Mouse (Mus musculus): Measurements from ENCODE around the gene Arpc1b. TPM values are rescaled to one million over a fixed set of nuclear protein-coding genes. Genes with fewer than 3 reads are reported as not detected.
"Not testable (repeated sequence)": the region's sequence is repeated elsewhere in the genome, so short reads cannot be mapped to it uniquely, and the experiment has no call there.

Gene Arpc1b
- polyA plus RNA-seq, 1 experiment from 2014 or later, result 101 TPM

- WGBS, result 87% methylated on average over 3 of the region's 6 CpGs
- H3K4me2 ChIP-seq (ENCODE audit: low read depth, severe bottlenecking); DNase-seq (ENCODE audit: low spot score); ATAC-seq (ENCODE audit: insufficient number of reproducible peaks, low FRiP score, low TSS enrichment, low read depth); H3K4me1 ChIP-seq (ENCODE audit: control insufficient read depth, insufficient read depth, low read length); H3K27me3 ChIP-seq (ENCODE audit: control insufficient read depth, insufficient read depth, low read length); H3K27ac ChIP-seq (replicated peaks; ENCODE audit: low read depth, low read length); H3K4me3 ChIP-seq (ENCODE audit: low read depth, low read length); H3K9me3 ChIP-seq (ENCODE audit: control insufficient read depth, low read length); H3K9ac ChIP-seq (ENCODE audit: low read length): not testable (repeated sequence)
- H3K36me3 ChIP-seq (ENCODE audit: control insufficient read depth, insufficient read depth, low read length), result peaks cover 57% of the 10 kb centered on the region
Observed at GRCm38 (mm10) chr5:145129773-145130172, 15.8 kb downstream of the Arpc1b start.

- 93% methylated on average over 11 of the region's 11 CpGs for WGBS
- Histone ChIP-seq H3K9me3 (ENCODE audit: control insufficient read depth, low read length) (no peaks in the 10 kb centered on the region), H3K4me2 (ENCODE audit: low read depth, severe bottlenecking) (no peak overlapping the region), H3K36me3 (ENCODE audit: control insufficient read depth, insufficient read depth, low read length) (peaks cover 58% of the 10 kb centered on the region), H3K4me3 (ENCODE audit: low read depth, low read length) (no peak overlapping the region), H3K27me3 (ENCODE audit: control insufficient read depth, insufficient read depth, low read length) (no peaks in the 10 kb centered on the region), H3K4me1 (ENCODE audit: control insufficient read depth, insufficient read depth, low read length) (no peaks in the 10 kb centered on the region), H3K27ac (replicated peaks; ENCODE audit: low read depth, low read length) (no peak overlapping the region), H3K9ac (ENCODE audit: low read length) (no peak overlapping the region)
- ATAC-seq (ENCODE audit: insufficient number of reproducible peaks, low FRiP score, low TSS enrichment, low read depth) (no peak), DNase-seq (ENCODE audit: low spot score) (no peak)
Observed at GRCm38 (mm10) chr5:145130191-145130590, 16.2 kb downstream of the Arpc1b start.

GRCm38 (mm10) chr5:145130995-145131394 is 17.0 kb downstream of the Arpc1b start:
- Histone ChIP-seq H3K4me3 (ENCODE audit: low read depth, low read length) (no peak overlapping the region), H3K27me3 (ENCODE audit: control insufficient read depth, insufficient read depth, low read length) (no peaks in the 10 kb centered on the region), H3K27ac (replicated peaks; ENCODE audit: low read depth, low read length) (no peak overlapping the region), H3K4me1 (ENCODE audit: control insufficient read depth, insufficient read depth, low read length) (no peaks in the 10 kb centered on the region), H3K36me3 (ENCODE audit: control insufficient read depth, insufficient read depth, low read length) (peaks cover 58% of the 10 kb centered on the region), H3K9me3 (ENCODE audit: control insufficient read depth, low read length) (no peaks in the 10 kb centered on the region), H3K4me2 (ENCODE audit: low read depth, severe bottlenecking) (no peak overlapping the region), H3K9ac (ENCODE audit: low read length) (no peak overlapping the region)
- WGBS, result 90% methylated on average over 3 of the region's 3 CpGs
- ATAC-seq (ENCODE audit: insufficient number of reproducible peaks, low FRiP score, low TSS enrichment, low read depth) (no peak), DNase-seq (ENCODE audit: low spot score) (no peak)

GRCm38 (mm10) chr5:145133275-145133674 is 19.3 kb downstream of the Arpc1b start:
- DNase-seq (ENCODE audit: low spot score); H3K9ac ChIP-seq (ENCODE audit: low read length); ATAC-seq (ENCODE audit: insufficient number of reproducible peaks, low FRiP score, low TSS enrichment, low read depth); H3K4me1 ChIP-seq (ENCODE audit: control insufficient read depth, insufficient read depth, low read length); H3K9me3 ChIP-seq (ENCODE audit: control insufficient read depth, low read length); H3K27ac ChIP-seq (replicated peaks; ENCODE audit: low read depth, low read length); H3K4me2 ChIP-seq (ENCODE audit: low read depth, severe bottlenecking); H3K4me3 ChIP-seq (ENCODE audit: low read depth, low read length); H3K27me3 ChIP-seq (ENCODE audit: control insufficient read depth, insufficient read depth, low read length): not testable (repeated sequence)
- H3K36me3 ChIP-seq (ENCODE audit: control insufficient read depth, insufficient read depth, low read length), result peaks cover 51% of the 10 kb centered on the region
- 89% methylated on average over 6 of the region's 6 CpGs for WGBS

- Histone ChIP-seq H3K9me3 (ENCODE audit: control insufficient read depth, low read length) (no peaks in the 10 kb centered on the region), H3K4me2 (ENCODE audit: low read depth, severe bottlenecking) (peak overlapping the region; percentile 63), H3K27ac (replicated peaks; ENCODE audit: low read depth, low read length) (no peak overlapping the region), H3K4me1 (ENCODE audit: control insufficient read depth, insufficient read depth, low read length) (0 out of 2 replicates have a peak, but pooled peaks cover 4% of the 10 kb centered on the region), H3K27me3 (ENCODE audit: control insufficient read depth, insufficient read depth, low read length) (no peaks in the 10 kb centered on the region), H3K9ac (ENCODE audit: low read length) (peak overlapping the region; percentile 91), H3K36me3 (ENCODE audit: control insufficient read depth, insufficient read depth, low read length) (peaks cover 16% of the 10 kb centered on the region), H3K4me3 (ENCODE audit: low read depth, low read length) (peak overlapping the region; percentile 97)
- 16% methylated on average over 6 of the region's 6 CpGs for WGBS
- no peak for DNase-seq (ENCODE audit: low spot score)
- no peak for ATAC-seq (ENCODE audit: insufficient number of reproducible peaks, low FRiP score, low TSS enrichment, low read depth)
Observed at GRCm38 (mm10) chr5:145138836-145139235, 24.8 kb downstream of the Arpc1b start.

GRCm38 (mm10) chr5:145139571-145140519 is 25.8 kb downstream of the Arpc1b start, which contains the start of the genes Pdap1 and Bud31:
Gene Pdap1 (minus strand): TSS chr5:145140238.
Gene Bud31 (plus strand): TSS chr5:145140362.
- Histone ChIP-seq H3K36me3 (ENCODE audit: control insufficient read depth, insufficient read depth, low read length) (peaks cover 10% of the 10 kb centered on the region), H3K4me3 (ENCODE audit: low read depth, low read length) (peak within 1 kb of the TSS; percentile 97), H3K9me3 (ENCODE audit: control insufficient read depth, low read length) (no peaks in the 10 kb centered on the region), H3K9ac (ENCODE audit: low read length) (peak within 1 kb of the TSS; percentile 91), H3K4me2 (ENCODE audit: low read depth, severe bottlenecking) (peak within 1 kb of the TSS; percentile 63), H3K4me1 (ENCODE audit: control insufficient read depth, insufficient read depth, low read length) (0 out of 2 replicates have a peak, but pooled peaks cover 4% of the 10 kb centered on the region), H3K27ac (replicated peaks; ENCODE audit: low read depth, low read length) (peak within 1 kb of the TSS; percentile 26), H3K27me3 (ENCODE audit: control insufficient read depth, insufficient read depth, low read length) (no peaks in the 10 kb centered on the region)
- WGBS, result under 1% methylated on average over 84 of the region's 84 CpGs
- ATAC-seq (ENCODE audit: insufficient number of reproducible peaks, low FRiP score, low TSS enrichment, low read depth) (peak; percentile 93), DNase-seq (ENCODE audit: low spot score) (peak; percentile 96)

- Histone ChIP-seq H3K9me3 (ENCODE audit: control insufficient read depth, low read length) (no peaks in the 10 kb centered on the region), H3K9ac (ENCODE audit: low read length) (peak overlapping the region; percentile 91), H3K27me3 (ENCODE audit: control insufficient read depth, insufficient read depth, low read length) (no peaks in the 10 kb centered on the region), H3K36me3 (ENCODE audit: control insufficient read depth, insufficient read depth, low read length) (peaks cover 16% of the 10 kb centered on the region), H3K4me1 (ENCODE audit: control insufficient read depth, insufficient read depth, low read length) (0 out of 2 replicates have a peak, but pooled peaks cover 4% of the 10 kb centered on the region), H3K4me2 (ENCODE audit: low read depth, severe bottlenecking) (peak overlapping the region; percentile 63), H3K27ac (replicated peaks; ENCODE audit: low read depth, low read length) (0 out of 2 replicates have a peak overlapping the region, but pooled peaks have one; percentile 26), H3K4me3 (ENCODE audit: low read depth, low read length) (peak overlapping the region; percentile 97)
- DNase-seq (ENCODE audit: low spot score) (no peak), ATAC-seq (ENCODE audit: insufficient number of reproducible peaks, low FRiP score, low TSS enrichment, low read depth) (0 out of 2 replicates have a peak, but pooled peaks have one; percentile 10)
- 1% methylated on average over 18 of the region's 18 CpGs for WGBS
Observed at GRCm38 (mm10) chr5:145140611-145141010, 26.6 kb downstream of the Arpc1b start.

GRCm38 (mm10) chr5:145147748-145148147 is 33.7 kb downstream of the Arpc1b start:
- Histone ChIP-seq H3K27me3 (ENCODE audit: control insufficient read depth, insufficient read depth, low read length) (no peaks in the 10 kb centered on the region), H3K4me2 (ENCODE audit: low read depth, severe bottlenecking) (no peak overlapping the region), H3K4me1 (ENCODE audit: control insufficient read depth, insufficient read depth, low read length) (no peaks in the 10 kb centered on the region), H3K27ac (replicated peaks; ENCODE audit: low read depth, low read length) (no peak overlapping the region), H3K9ac (ENCODE audit: low read length) (no peak overlapping the region), H3K36me3 (ENCODE audit: control insufficient read depth, insufficient read depth, low read length) (peaks cover 49% of the 10 kb centered on the region), H3K4me3 (ENCODE audit: low read depth, low read length) (no peak overlapping the region), H3K9me3 (ENCODE audit: control insufficient read depth, low read length) (no peaks in the 10 kb centered on the region)
- 93% methylated on average over 5 of the region's 5 CpGs for WGBS
- ATAC-seq (ENCODE audit: insufficient number of reproducible peaks, low FRiP score, low TSS enrichment, low read depth) (no peak), DNase-seq (ENCODE audit: low spot score) (no peak)
